Mouse (Mus musculus) intestine, embryonic 16.5 days (tissue): ENCODE data around the gene Nkx2-5. TPM values are rescaled to one million over a fixed set of nuclear protein-coding genes. Genes with fewer than 3 reads are reported as not detected.

Experiments used
- ATAC-seq: fragments of 200-750 bp; cut with Nextera tagmentation; 2 replicates; pipeline ENCODE4 v1.8.0; 2017; ENCODE audit warnings: moderate TSS enrichment, moderate library complexity
- H3K27ac ChIP-seq: fragments of 300-500 bp; sonication (generic); 2 replicates; pipeline ENCODE4 v1.5.1; 2014; ENCODE audit warnings: mild to moderate bottlenecking, low read length
- H3K27me3 ChIP-seq: fragments of 300-500 bp; sonication (generic); replicated peaks from 2 replicates; pipeline ENCODE4 v1.6.1; 2014; ENCODE audit warnings: low read length, control low read depth, mixed read lengths; ENCODE audit not compliant: control insufficient read depth, insufficient read depth
- H3K36me3 ChIP-seq: fragments of 300-500 bp; sonication (generic); 2 replicates; pipeline ENCODE4 v1.6.1; 2014; ENCODE audit warnings: low read length, control low read depth; ENCODE audit not compliant: control insufficient read depth, insufficient read depth
- H3K4me1 ChIP-seq: fragments of 300-500 bp; sonication (generic); 2 replicates; pipeline ENCODE4 v1.6.1; 2014; ENCODE audit warnings: low read length, control low read depth, mixed read lengths; ENCODE audit not compliant: control insufficient read depth, insufficient read depth
- H3K4me2 ChIP-seq: fragments of 300-500 bp; sonication (generic); 2 replicates; pipeline ENCODE4 v1.6.1; 2014; ENCODE audit warnings: low read depth, low read length, control low read depth
- H3K4me3 ChIP-seq: fragments of 300-500 bp; sonication (generic); 2 replicates; pipeline ENCODE4 v1.5.1; 2014; ENCODE audit warnings: mild to moderate bottlenecking, low read length
- H3K9ac ChIP-seq: fragments of 300-500 bp; sonication (generic); 2 replicates; pipeline ENCODE4 v1.6.1; 2014; ENCODE audit warnings: low read depth, low read length
- H3K9me3 ChIP-seq: fragments of 300-500 bp; sonication (generic); 2 replicates; pipeline ENCODE4 v1.6.1; 2016; ENCODE audit warnings: low read length, control low read depth; ENCODE audit not compliant: control insufficient read depth
- WGBS: fragments of 180-500 bp; shearing (Covaris S2); extraction: QIAGEN DNeasy Blood & Tissue Kit; methylation state at CpG from one replicate; pipeline ENCODE4 v1.1.7; 2014; 5-methylcytosine and 5-hydroxymethylcytosine counted together
- polyA plus RNA-seq: library from polyadenylated mRNA; unstranded; fragments of >200 nt; fragmentation: Nextera tagmentation; extraction: Ambion mirVana; gene quantifications from 2 replicates; pipeline ENCODE4 v1.2.1, GENCODE M21; 2015

Gene Nkx2-5
- polyA plus RNA-seq, 1 experiment from 2014 or later = 0.09 TPM

DNA sequence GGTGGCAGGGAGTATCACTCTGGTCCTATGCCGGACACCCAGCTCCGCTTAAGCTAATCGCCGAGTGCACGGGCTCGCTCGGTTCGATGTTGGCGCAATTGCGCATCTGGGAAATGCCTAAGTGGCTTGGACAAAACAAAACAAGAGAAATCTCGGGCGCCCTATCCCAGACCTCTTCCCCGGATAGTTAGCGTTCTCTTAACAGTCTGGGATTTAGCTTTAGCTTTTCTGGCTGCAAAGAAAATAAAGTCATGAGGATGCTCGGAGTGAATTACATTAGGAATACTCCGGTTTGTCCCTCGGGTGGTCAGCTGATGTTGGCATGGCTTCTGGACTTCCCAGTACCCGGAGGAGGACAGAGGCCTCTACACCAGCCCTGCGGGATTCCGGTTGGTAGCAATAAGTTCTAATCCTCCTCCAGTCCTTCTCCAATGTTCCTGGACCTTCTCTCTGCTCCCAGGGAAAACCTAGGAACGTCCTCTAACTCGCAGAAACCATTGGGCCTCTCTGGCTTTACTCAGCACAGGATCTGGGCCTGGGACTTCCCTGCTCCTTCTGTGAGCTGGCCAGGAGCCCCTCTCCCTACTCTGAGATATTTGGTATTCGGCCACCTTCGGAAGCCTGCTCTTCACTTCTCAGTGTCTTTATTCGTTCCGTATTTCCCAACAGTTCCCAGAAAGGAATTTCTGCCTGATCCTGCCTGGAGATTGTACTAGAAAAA is 4.9 kb downstream of the Nkx2-5 start:
- Histone ChIP-seq H3K27ac (no peak overlapping the region), H3K4me1 (peaks cover 11% of the 10 kb centered on the region), H3K9me3 (no peaks in the 10 kb centered on the region), H3K4me3 (peak overlapping the region; percentile 27; the same call in 1 of the 2 replicates), H3K27me3 (peaks cover 97% of the 10 kb centered on the region), H3K4me2 (peak overlapping the region; percentile 32; the same call in 1 of the 2 replicates), H3K36me3 (no peaks in the 10 kb centered on the region), H3K9ac (no peak overlapping the region)
- no peak for ATAC-seq
- 2% methylated on average over 26 of the region's 26 CpGs for WGBS

GRCm38 (mm10) chr17:26838911-26839717 is 5.7 kb downstream of the Nkx2-5 start:
- Histone ChIP-seq H3K4me1 (peaks cover 11% of the 10 kb centered on the region), H3K36me3 (no peaks in the 10 kb centered on the region), H3K9ac (no peak overlapping the region), H3K4me3 (peak overlapping the region; percentile 27), H3K4me2 (peak overlapping the region; percentile 32; the same call in 1 of the 2 replicates), H3K27me3 (peaks cover 97% of the 10 kb centered on the region), H3K9me3 (no peaks in the 10 kb centered on the region), H3K27ac (no peak overlapping the region)
- WGBS = 1% methylated on average over 87 of the region's 87 CpGs
- ATAC-seq = peak; percentile 16; the same call in 1 of the 2 replicates

- Histone ChIP-seq H3K4me3 (no peak overlapping the region), H3K9me3 (no peaks in the 10 kb centered on the region), H3K27me3 (peaks cover 95% of the 10 kb centered on the region), H3K27ac (no peak overlapping the region), H3K9ac (no peak overlapping the region), H3K4me2 (no peak overlapping the region), H3K36me3 (no peaks in the 10 kb centered on the region), H3K4me1 (peaks cover 11% of the 10 kb centered on the region)
- 1% methylated on average over 37 of the region's 37 CpGs for WGBS
- ATAC-seq = no peak
Observed at GRCm38 (mm10) chr17:26838191-26838910, 6.5 kb downstream of the Nkx2-5 start.

GRCm38 (mm10) chr17:26837546-26837985 is 7.2 kb downstream of the Nkx2-5 start:
- peaks cover 87% of the 10 kb centered on the region for H3K27me3 ChIP-seq
- no peak overlapping the region for H3K4me2 ChIP-seq
- WGBS = 5% methylated on average over 7 of the region's 7 CpGs
- H3K36me3 ChIP-seq = no peaks in the 10 kb centered on the region
- peaks cover 11% of the 10 kb centered on the region for H3K4me1 ChIP-seq
- no peak overlapping the region for H3K4me3 ChIP-seq
- H3K9ac ChIP-seq = no peak overlapping the region
- H3K9me3 ChIP-seq = no peaks in the 10 kb centered on the region
- H3K27ac ChIP-seq = no peak overlapping the region
- ATAC-seq = no peak

DNA sequence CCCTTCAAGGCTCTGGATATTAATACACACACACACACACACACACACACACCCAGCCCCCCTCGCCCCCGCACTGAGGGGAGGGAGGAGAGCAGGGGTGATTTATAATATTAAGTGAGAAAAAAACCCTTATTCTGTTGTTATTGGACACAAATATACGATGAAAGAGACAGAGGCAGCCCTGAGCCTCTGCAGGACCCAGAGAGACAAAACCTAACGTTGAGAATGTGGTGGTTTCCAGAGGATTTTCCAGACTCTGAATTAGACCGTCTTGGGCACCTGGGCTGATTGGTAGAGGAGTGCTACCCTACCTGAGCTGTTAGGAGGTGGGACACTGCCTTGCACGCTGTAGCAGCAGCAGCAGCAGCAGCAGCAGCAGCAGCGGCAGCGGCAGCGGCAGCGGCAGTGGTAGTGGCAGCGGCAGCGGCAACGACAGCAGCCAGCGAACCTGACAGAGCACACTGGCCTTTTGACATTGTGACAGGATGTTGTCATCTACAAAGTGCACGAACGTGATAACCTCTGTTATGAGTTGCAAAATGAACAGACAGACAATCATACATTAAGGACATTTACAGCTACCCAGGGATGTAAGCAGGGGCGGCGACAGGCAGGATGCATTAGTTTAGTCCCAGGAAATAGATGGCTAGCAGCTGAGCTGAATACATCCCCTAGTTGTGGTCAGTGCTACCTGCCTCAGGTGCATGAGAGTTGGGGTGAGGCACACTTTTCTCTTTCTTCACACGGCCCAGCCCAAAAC is 7.8 kb downstream of the Nkx2-5 start:
- peaks cover 81% of the 10 kb centered on the region for H3K27me3 ChIP-seq
- no peak overlapping the region for H3K27ac ChIP-seq
- H3K4me3 ChIP-seq = no peak overlapping the region
- H3K4me2 ChIP-seq = no peak overlapping the region
- 4% methylated on average over 19 of the region's 19 CpGs for WGBS
- no peaks in the 10 kb centered on the region for H3K36me3 ChIP-seq
- H3K9ac ChIP-seq = no peak overlapping the region
- no peak for ATAC-seq
- H3K4me1 ChIP-seq = peaks cover 11% of the 10 kb centered on the region
- H3K9me3 ChIP-seq = no peaks in the 10 kb centered on the region

DNA sequence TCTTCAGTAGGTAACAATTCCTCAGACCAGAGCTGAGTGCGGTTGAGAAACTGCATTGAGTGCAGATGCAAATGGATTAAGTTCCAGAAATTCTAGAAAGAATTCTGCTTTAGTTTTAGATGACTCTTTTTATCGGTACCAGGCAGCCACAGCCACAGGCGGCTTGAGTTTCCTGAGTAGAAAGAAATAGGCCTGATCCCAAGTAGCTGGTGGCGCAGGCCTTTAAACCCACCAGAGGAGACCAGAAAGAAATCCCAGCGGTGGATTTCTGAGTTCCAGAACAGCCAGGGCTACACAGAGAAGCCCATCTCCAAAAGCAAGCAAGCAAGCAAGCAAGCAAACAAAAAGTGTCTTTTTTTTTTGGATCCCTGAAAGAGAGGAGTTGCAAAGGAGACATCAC is 8.4 kb downstream of the Nkx2-5 start:
- Histone ChIP-seq H3K9ac (no peak overlapping the region), H3K9me3 (no peaks in the 10 kb centered on the region), H3K27ac (no peak overlapping the region), H3K4me3 (no peak overlapping the region), H3K36me3 (no peaks in the 10 kb centered on the region), H3K27me3 (peaks cover 75% of the 10 kb centered on the region), H3K4me1 (peaks cover 11% of the 10 kb centered on the region), H3K4me2 (no peak overlapping the region)
- WGBS = 19% methylated on average over 5 of the region's 5 CpGs
- no peak for ATAC-seq

DNA sequence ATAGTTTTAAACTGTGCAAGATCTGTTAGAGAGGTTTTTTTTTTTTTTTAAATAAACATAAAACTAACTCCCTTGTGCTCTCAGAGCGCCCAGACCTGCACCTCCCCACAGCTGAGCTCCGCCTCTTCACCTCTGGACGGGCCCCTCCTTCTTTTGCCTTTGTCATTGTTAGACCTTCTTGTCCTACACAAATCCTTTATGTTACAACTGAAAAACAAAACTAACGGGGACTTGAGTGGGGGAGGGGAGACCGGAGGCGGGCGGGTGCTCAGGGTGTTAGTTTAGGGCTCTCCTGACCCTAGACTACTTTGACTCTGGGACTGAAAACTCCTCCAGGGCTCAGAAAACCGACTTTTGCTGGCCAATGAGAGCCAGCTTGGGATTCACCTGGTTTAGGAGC is 8.9 kb downstream of the Nkx2-5 start:
- no peak overlapping the region for H3K9ac ChIP-seq
- H3K27me3 ChIP-seq = peaks cover 71% of the 10 kb centered on the region
- H3K27ac ChIP-seq = no peak overlapping the region
- no peaks in the 10 kb centered on the region for H3K9me3 ChIP-seq
- H3K4me3 ChIP-seq = no peak overlapping the region
- WGBS = 14% methylated on average over 8 of the region's 8 CpGs
- H3K36me3 ChIP-seq = no peaks in the 10 kb centered on the region
- peaks cover 11% of the 10 kb centered on the region for H3K4me1 ChIP-seq
- H3K4me2 ChIP-seq = no peak overlapping the region
- ATAC-seq = no peak

DNA sequence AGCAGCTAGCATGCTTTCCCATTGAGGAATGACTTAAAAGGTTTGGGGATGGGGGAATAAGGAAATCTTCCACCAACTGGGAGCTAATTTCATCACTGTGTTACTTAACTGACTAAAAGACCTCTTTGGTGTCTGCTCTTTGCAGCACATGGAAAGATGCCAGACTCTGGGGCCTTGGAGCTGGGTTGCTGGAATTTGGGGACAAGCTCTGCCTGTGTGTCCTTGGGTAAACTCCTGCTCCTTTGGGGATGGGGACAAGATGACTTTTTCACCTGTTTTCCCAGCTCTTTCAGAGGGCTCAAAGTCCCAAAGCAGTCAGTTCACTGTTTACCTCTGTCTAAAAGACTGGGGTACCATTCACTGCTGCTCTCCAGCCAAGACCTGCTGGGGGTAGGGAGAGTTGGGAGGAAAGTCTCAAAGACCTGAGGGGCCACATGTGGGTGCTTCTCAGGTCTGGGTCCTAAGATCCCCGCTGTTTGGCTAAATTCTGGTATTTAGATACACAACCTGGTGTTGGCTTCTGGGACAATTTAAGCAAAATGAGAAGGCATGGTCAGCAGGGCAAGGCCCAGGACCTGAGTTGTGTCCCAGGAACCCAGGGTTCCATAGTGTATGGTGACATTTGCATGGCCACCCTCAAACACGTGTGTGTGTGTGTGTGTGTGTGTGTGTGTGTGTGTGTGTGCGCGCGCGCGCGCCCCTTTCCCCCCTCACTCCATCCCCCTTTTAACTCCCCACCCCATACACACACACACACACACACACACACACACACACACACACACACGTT is 9.6 kb downstream of the Nkx2-5 start:
- H3K27ac ChIP-seq = no peak overlapping the region
- peaks cover 11% of the 10 kb centered on the region for H3K4me1 ChIP-seq
- WGBS = 56% methylated on average over 9 of the region's 9 CpGs
- no peak for ATAC-seq
- H3K4me2 ChIP-seq = no peak overlapping the region
- H3K27me3 ChIP-seq = peaks cover 63% of the 10 kb centered on the region
- H3K9ac ChIP-seq = no peak overlapping the region
- no peak overlapping the region for H3K4me3 ChIP-seq
- no peaks in the 10 kb centered on the region for H3K36me3 ChIP-seq
- no peaks in the 10 kb centered on the region for H3K9me3 ChIP-seq
